Mouse (Mus musculus) gastrocnemius, postnatal 4 days (tissue): ENCODE measurements around the gene Coro2a. TPM values are rescaled to one million over a fixed set of nuclear protein-coding genes. Genes with fewer than 3 reads are reported as not detected.
"Not testable (repeated sequence)": the region's sequence is repeated elsewhere in the genome, so short reads cannot be mapped to it uniquely, and the experiment has no call there.

ENCODE experiments used
- DNase-seq, 2 experiments: peaks; one replicate each; pipeline ENCODE4 v3.0.0; 2021 to 2022; ENCODE audit warnings: low spot score in 2 of 2, mixed read lengths in 2 of 2
- total RNA-seq, 2 experiments: library from RNA; stranded (reverse); gene quantifications; 2 replicates each; pipeline ENCODE4 v1.2.3; 2021

Coro2a gene
- total RNA-seq, 2 experiments from 2014 or later = 0.80 to 0.81 TPM

DNA sequence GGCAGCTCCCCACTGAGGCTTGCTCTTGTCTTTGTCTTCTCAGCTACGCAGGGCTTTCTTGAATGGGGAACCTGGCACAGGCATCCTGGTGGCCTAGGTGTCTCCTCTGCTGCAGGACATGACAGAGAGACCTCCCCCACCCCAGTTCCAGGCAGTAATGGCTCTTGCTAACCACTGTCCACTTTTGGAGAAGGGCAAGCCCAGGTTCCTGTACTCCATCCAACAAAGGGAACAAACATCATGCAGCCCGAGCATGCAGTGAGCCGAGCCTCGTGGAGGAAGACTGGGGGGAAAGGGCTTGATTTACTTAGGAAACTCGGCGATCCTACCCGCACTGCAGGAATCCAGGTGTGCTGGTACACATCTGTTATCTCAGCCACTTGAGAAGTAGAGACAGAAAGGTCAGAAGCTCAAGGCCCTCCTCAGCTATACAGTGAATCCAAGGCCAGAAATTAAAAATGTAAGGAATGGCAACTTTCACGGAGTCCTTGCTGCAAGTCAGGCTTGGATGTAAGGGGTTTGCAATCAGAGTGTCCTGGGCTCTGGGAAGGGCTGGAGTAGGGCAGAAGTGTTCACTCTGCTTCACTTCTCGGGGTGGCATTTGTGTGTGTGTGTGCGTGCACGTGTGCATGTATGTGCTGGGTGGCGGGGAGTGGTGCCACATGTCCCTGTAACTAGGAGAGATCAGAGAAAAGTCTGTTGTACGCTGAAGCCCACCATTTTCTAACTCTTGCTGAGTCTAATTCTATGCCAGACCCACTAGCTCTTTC lies 16.8 kb downstream of the Coro2a start:
- peak; percentile 4 to 12 for DNase-seq

DNA sequence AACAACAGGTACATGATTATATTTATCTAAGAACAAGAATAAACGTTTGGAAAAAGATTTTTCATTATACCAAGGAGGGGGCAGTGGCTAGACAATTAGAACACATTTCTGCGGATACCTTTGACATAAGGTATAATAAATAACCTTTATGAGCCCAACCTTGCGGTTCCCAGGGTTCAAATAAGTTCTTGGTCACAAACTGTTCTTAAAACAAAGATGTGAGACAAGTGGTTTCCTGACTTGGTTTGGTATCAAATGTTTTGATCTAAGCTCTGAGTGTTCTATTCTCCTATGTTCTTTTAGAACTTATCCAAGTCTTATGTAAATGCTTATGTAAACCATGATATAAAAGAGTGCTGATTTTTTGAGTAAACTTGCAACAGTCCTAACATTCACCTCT lies 17.5 kb downstream of the Coro2a start:
- not testable (repeated sequence) for DNase-seq

DNA sequence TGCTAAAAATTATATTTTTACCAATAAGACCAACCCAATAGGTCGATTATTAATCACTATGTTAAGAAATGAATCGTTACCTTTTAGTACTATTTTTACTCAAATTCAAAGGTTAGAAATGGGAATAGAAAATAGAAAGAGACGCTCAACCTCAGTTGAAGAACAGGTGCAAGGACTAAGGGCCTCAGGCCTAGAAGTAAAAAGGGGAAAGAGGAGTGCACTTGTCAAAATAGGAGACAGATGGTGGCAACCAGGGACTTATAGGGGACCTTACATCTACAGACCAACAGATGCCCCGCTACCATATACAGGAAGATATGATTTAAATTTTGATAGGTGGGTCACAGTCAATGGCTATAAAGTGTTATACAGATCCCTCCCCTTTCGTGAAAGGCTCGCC lies 17.9 kb downstream of the Coro2a start:
- not testable (repeated sequence) for DNase-seq

DNA sequence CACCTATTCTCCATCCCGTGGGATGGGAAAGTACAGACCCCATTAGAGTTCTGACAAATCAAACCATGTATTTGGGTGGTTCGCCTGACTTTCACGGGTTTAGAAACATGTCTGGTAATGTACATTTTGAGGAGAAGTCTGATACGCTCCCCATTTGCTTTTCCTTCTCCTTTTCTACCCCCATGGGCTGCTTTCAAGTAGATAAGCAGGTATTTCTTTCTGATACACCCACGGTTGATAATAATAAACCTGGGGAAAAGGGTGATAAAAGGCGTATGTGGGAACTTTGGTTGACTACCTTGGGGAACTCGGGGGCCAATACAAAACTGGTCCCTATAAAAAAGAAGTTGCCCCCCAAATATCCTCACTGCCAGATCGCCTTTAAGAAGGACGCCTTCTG lies 20.0 kb downstream of the Coro2a start:
- not testable (repeated sequence) for DNase-seq

DNA sequence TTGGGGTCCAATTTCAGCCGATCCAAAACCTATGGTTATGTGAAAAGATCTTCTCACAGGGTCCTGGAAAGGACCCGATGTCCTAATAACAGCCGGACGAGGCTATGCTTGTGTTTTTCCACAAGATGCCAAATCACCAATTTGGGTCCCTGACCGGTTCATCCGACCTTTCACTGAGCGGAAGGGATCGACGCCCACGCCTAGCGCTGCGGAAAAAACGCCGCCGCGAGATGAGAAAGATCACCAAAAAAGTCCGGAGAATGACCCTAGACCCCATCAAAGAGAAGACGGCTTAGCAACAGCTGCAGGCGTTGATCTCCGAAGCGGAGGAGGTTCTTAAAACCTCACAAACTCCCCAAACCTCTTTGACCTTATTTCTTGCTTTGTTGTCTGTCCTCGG lies 20.4 kb downstream of the Coro2a start:
- DNase-seq = peak in 1 of 2 experiments; percentile 7

DNA sequence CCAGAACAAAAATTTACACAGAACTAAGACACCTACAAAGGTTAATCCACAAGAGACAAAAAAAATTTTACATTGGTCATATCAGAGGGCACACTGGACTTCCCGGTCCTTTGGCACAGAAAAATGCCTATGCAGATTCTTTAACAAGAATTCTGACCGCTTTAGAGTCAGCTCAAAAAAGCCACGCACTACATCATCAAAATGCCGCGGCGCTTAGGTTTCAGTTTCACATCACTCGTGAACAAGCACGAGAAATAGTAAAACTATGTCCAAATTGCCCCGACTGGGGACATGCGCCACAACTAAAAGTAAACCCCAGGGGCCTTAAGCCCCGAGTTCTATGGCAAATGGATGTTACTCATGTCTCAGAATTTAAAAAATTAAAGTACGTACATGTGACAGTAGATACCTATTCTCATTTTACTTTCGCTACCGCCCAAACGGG lies 21.2 kb downstream of the Coro2a start:
- not testable (repeated sequence) for DNase-seq

DNA sequence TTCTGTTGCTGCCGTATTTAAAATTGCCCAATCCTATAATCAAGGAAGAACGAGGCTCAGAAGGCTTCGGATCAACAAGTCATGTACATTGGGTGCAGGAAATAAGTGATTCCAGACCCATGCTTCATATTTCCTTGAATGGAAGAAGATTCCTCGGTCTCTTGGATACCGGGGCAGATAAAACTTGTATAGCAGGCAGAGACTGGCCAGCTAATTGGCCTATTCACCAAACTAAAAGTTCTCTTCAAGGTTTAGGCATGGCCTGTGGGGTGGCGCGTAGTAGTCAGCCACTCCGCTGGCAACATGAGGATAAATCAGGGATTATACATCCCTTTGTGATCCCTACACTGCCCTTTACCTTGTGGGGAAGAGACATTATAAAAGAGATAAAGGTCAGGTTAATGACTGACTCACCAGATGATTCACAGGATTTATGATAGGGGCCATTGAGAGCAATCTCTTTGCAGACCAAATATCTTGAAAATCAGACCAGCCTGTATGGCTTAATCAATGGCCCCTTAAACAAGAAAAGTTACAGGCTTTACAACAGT lies 23.1 kb downstream of the Coro2a start:
- not testable (repeated sequence) for DNase-seq

DNA sequence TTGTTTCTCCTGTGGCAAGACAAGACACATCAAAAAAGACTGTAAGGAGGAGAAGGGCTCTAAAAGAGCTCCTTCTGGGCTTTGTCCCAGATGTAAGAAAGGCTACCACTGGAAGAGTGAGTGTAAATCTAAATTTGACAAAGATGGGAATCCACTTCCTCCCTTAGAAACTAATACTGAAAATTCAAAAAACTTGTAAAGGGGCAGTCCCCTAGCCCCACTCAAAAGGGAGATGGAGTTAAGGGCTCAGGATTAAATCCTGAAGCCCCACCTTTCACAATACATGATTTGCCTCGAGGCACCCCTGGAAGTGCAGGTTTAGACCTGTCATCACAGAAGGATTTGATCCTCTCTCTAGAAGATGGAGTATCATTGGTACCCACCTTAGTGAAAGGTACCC lies 23.8 kb downstream of the Coro2a start:
- no peak for DNase-seq

DNA sequence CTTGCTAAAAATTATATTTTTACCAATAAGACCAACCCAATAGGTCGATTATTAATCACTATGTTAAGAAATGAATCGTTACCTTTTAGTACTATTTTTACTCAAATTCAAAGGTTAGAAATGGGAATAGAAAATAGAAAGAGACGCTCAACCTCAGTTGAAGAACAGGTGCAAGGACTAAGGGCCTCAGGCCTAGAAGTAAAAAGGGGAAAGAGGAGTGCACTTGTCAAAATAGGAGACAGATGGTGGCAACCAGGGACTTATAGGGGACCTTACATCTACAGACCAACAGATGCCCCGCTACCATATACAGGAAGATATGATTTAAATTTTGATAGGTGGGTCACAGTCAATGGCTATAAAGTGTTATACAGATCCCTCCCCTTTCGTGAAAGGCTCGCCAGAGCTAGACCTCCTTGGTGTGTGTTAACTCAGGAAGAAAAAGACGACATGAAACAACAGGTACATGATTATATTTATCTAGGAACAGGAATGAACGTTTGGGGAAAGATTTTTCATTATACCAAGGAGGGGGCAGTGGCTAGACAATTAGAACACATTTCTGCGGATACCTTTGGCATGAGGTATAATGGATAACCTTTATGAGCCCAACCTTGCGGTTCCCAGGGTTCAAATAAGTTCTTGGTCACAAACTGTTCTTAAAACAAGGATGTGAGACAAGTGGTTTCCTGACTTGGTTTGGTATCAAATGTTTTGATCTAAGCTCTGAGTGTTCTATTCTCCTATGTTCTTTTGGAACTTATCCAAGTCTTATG lies 26.3 kb downstream of the Coro2a start:
- DNase-seq = not testable (repeated sequence)

DNA sequence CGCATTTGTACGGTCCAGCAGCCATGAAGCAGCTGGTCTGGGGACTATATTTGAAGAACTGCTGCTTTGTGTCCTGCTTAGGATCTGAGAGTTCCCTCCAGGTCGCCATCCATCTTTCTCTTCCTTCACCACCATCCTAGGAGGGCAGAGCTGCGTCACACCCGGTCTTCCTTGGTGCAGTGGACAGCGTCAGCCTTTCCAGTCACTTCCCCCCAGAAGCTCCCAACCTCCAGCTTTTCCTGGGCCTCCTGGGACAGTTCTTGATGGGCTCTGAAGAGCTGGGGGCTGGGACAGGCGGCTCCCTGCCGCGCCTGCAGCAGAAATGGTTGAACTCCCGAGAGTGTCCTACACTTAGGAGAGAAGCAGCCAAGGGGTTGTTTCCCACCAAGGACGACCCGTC lies 27.2 kb downstream of the Coro2a start:
- DNase-seq = peak in 1 of 2 experiments; percentile 4

DNA sequence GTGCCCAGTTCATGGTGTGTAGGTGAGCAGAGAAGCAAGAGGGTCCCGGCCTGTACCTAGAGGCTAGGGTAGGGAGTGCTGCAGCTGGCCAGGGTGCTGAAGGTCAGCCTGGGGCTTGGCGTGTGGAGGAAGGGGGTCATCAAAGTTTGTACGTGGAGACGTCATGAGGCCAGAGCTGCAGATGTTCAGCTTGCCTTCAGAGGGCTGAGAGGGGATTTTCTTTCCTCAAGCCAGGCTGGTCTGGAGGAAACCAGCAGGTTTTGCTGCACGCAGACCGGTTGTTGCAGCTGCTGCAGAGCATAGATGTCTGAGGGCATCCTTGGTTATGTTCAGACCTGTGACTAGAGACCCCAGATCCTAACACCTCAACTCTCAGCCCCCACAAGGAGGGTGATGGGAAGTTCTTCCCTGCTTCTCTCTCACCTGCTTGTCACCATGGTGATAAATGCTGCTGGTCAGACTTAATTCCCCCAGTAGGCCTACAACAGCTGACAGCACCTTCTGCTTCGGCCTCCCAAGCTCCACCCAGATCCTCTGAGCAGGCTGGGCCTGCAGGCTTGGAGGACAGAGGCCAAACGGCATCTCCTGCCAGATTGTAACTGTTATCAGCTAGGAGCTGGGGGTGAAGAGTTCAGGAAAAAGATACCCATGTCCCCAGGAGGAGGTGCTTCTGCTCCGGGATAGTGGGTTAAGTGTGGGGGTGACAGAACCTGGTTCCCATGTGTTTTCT lies 27.8 kb downstream of the Coro2a start:
- DNase-seq = peak in 1 of 2 experiments; percentile 10

DNA sequence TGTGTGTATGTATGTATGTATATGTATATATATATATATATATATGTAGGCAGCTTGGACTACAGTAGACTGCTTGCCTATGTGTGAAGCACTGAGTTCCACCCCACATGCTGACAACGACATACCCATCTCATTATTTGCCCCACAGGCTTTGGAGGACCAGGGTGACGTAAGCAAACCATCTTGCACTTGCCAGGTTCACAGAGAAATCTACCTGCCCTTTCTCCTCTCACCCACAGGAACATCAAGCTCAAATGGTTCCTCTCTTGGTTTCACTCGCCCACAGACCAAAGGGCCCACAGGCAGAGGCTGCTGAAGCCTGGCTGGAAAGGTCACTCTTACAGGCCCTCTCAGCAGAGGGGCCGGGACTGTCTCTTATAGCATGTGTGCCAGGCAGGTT lies 29.4 kb downstream of the Coro2a start:
- peak in 1 of 2 experiments; percentile 13 for DNase-seq

DNA sequence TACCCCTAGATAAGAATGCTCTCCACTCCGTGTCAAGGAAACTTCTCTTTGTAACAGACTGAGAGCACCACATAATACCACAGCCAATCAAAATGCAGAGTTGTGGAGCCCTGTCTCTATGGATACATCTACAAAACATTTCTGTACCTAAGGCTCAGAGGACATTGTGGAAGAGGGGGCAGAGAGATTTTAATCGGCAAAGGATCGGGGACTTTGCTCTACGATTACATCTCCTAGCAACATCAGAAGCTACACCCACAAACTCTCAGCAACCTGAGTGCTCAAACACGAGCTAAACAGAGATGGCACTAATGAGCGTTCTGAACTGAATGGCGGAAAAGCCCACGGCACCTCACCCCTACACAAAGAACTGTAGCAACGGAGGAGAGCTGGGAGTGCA lies 30.3 kb downstream of the Coro2a start:
- DNase-seq = peak in 1 of 2 experiments; percentile 6

DNA sequence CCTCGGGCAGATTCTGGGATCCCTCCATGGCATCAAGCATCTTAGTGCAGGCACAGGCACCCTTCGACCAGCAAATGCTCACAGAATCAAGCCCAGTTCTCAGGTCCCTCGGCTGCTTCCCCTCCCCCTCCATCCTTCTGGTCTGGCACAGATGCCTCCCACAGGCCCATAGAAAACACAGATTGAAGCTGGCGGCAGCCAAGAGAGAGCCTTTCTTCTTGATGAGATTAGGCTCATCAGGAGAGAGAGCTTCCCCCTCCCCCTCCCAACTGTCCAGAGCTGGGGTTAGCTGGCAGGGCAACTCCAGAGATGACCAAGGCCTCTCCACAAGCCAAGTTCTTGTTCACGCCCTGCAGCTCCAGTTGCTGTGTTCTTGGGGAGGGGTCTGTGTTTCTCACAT lies 32.3 kb downstream of the Coro2a start:
- peak in 1 of 2 experiments; percentile 11 for DNase-seq

DNA sequence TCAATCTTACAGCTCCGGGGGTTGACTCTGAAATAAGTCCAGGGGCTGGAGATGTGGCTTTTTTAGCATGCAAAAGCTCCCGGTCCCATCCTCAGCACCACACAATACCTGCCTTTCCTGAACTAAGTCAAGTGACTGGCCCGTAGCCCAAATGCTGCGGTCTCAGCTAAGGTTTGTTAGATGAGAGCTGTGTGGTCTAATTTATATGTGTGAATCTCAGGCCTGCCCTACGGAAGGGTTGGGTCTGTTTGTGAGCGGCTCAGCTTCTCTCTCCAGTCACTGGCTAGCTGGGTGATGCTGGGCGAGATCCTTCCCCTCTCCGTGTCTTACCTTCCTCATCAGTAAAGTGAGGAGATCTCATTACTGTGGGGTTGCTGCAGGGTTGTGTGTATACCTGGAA lies 33.8 kb downstream of the Coro2a start:
- DNase-seq = peak in 1 of 2 experiments; percentile 11

DNA sequence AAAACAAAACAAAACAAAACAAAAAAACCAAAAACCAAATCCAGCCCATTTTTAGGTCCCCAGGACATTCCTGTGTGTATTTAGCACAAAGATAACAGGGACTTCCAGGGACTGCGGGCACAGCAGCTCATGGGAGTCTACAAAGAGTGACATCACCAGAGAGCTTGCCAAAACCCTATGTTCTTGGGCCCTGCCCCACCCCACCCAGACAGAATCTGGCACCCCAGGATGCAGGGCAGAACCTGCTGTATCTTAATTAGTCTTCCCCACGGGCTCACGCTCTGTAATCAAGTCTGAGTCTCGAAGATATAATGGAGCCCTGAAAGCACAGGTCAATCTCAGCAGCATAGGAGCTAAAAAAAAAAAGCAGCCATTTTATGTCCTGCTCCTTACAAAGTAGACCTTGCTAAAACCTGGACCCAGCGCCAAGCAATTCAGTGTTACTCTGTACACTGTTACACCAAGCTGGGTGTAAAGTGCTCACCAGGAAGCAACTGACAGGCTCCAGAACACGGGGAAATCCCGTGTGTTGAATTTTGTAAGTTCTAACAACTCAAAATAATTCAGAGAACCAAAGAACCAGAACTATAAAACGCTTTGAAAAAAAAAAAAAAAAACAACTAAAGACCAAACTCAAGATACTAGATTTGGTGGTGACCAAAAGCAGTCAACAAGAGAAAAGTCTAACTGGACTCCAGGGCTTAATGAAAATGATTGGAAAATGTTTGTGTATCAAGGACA lies 34.9 kb downstream of the Coro2a start:
- DNase-seq = peak in 1 of 2 experiments; percentile 2

DNA sequence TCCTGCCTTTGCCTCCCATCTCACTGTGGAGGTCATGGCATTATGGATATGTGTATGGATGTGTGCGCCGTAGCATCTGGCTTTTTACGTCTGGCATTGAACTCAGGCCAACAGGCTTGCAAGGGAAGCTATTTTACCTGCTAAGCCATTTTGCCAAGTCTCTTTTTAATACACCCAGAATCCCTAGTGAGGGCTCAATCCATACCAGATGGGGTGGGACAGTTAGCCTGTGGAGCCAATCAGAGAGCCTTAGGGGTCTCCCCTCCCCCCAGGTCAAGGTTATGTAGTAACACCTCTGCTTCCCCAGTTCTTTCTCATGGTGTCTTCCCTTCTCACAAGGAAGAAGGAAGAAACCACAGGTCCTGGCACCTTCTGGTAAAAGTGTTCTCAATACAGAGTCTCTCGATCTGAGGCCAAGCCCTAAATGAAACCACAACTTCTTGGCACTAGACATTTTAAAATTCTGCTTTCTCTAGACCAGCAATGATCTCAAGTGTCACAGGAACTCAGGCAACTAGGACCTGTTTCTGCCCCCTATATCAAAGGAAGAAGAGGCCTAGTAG lies 36.5 kb downstream of the Coro2a start:
- peak in 1 of 2 experiments; percentile 13 for DNase-seq

DNA sequence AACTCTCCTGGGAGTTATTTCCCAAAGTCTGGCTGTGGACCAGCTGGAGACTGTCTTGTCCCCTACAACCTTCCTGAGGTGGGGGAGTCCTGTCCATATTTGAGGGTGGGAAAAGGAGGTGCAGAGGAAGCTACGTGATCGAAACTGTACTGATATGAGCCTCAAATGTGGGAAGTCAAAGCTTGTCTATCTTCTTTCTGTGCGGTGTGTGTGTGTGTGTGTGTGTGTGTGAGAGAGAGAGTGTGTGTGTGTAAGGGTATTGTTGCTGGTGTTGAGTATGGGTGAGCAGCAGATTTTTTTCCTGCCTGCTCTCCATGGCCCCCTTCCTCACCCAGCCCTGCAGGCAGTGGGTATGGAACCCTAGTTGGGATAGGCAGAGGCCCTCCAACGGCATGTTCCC lies 37.8 kb downstream of the Coro2a start:
- DNase-seq = peak in 1 of 2 experiments; percentile 11

DNA sequence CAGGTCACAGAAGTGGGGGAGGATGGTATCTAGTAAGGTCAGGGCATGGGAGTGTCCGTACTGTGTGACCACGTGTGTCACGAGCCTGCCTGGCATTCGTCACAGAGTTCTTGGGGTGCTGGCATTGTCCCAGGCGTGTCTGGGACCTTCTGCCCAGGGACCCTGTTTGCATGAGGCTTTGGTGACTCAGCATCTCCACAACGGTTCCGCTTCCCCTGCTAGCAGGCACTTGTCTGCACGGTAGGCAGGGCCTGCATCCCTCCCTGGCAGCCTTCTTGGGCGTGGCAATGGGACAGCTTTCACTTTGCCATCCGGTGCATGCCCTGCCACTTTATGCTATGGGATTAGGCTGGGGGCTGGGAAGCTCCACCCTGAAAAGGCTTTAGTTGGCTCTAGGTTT lies 38.2 kb downstream of the Coro2a start:
- DNase-seq = peak in 1 of 2 experiments; percentile 15

DNA sequence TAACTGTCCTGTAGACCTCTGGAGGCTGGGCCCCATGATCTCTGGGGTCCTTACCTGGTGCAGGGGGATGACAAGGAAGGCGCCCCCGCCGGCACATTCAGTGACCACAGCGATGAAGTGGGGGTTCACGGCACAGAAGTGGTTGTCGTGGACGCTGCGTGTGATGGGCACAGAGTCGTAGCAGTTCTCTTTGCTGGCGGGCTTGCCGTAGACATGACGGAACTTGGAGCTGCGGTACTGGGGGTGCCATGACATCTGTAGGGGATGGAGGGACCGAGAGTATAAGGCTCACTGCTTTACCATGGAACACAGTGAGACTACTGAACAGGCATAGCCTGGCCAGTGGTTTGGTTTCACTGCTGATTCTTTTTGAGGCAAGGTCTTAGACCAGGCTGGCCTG lies 39.2 kb downstream of the Coro2a start:
- DNase-seq = peak in 1 of 2 experiments; percentile 13
